Mouse (Mus musculus): ENCODE results near the gene Kdm2a.

GRCm38 (mm10) chr19:4398630-4398948 is 504 bp upstream of the Kdm2a start:
- TF ChIP-seq GATA1 (IDR thresholded peaks at IDR 0.05; ENCODE audit: low read length) = no peak
- no peak for TF ChIP-seq TAL1 (IDR thresholded peaks at IDR 0.05; ENCODE audit: low read length)
